Mouse (Mus musculus) limb, embryonic 13.5 days (tissue): ENCODE measurements around the gene Tapt1. TPM values are rescaled to one million over a fixed set of nuclear protein-coding genes. Genes with fewer than 3 reads are reported as not detected.
"Not testable (repeated sequence)": the region's sequence is repeated elsewhere in the genome, so short reads cannot be mapped to it uniquely, and the experiment has no call there.

Experiments
- ATAC-seq: fragments of 200-750 bp; cut with Nextera tagmentation; 2 replicates; pipeline ENCODE4 v1.8.0; 2017; ENCODE audit warnings: low read depth, moderate number of reproducible peaks, moderate TSS enrichment; ENCODE audit not compliant: low FRiP score
- H3K27ac ChIP-seq: fragments of 300-500 bp; sonication (generic); 2 replicates; pipeline ENCODE4 v1.5.1; 2015; ENCODE audit warnings: inconsistent platforms, mild to moderate bottlenecking, moderate library complexity
- H3K27me3 ChIP-seq: fragments of 300-500 bp; sonication (generic); 2 replicates; pipeline ENCODE4 v1.6.1; 2015; ENCODE audit warnings: mild to moderate bottlenecking, inconsistent platforms
- H3K36me3 ChIP-seq: fragments of 300-500 bp; sonication (generic); 2 replicates; pipeline ENCODE4 v1.6.1; 2015; ENCODE audit warnings: inconsistent platforms, mild to moderate bottlenecking, moderate library complexity
- H3K4me1 ChIP-seq: fragments of 300-500 bp; sonication (generic); 2 replicates; pipeline ENCODE4 v1.6.1; 2015; ENCODE audit warnings: inconsistent platforms
- H3K4me2 ChIP-seq: fragments of 300-500 bp; sonication (generic); replicated peaks from 2 replicates; pipeline ENCODE4 v1.6.1; 2015; ENCODE audit warnings: inconsistent platforms, mild to moderate bottlenecking, moderate library complexity
- H3K4me3 ChIP-seq: fragments of 300-500 bp; sonication (generic); 2 replicates; pipeline ENCODE4 v1.5.1; 2015; ENCODE audit warnings: moderate library complexity, mild to moderate bottlenecking, inconsistent platforms
- H3K9ac ChIP-seq: fragments of 300-500 bp; sonication (generic); 2 replicates; pipeline ENCODE4 v1.6.1; 2015; ENCODE audit warnings: mild to moderate bottlenecking, inconsistent platforms
- H3K9me3 ChIP-seq: fragments of 300-500 bp; sonication (generic); 2 replicates; pipeline ENCODE4 v1.6.1; 2016; ENCODE audit warnings: inconsistent platforms
- WGBS: fragments of 180-500 bp; shearing (Covaris S2); methylation state at CpG from one replicate; pipeline ENCODE4 v1.1.7; 2015; 5-methylcytosine and 5-hydroxymethylcytosine counted together
- polyA plus RNA-seq: library from polyadenylated mRNA; unstranded; fragments of >200 nt; fragmentation: Nextera tagmentation; extraction: Ambion mirVana; gene quantifications from 2 replicates; pipeline ENCODE4 v1.2.1, GENCODE M21; 2015

The Tapt1 gene
- polyA plus RNA-seq, 1 experiment from 2014 or later: 33.4 TPM

GRCm38 (mm10) chr5:44151327-44152051 is 74.9 kb downstream of the Tapt1 start:
- 62% methylated on average over 4 of the region's 4 CpGs for WGBS
- Histone ChIP-seq H3K9me3 (peaks cover 13% of the 10 kb centered on the region; the same call in 1 of the 2 replicates), H3K27me3 (no peaks in the 10 kb centered on the region), H3K4me2 (no peak overlapping the region), H3K27ac (no peak overlapping the region), H3K4me3 (no peak overlapping the region), H3K4me1 (0 out of 2 replicates have a peak, but pooled peaks cover 7% of the 10 kb centered on the region), H3K9ac (no peak overlapping the region), H3K36me3 (no peaks in the 10 kb centered on the region)
- ATAC-seq: peak; percentile 44

- H3K9me3 ChIP-seq: peaks cover 13% of the 10 kb centered on the region; the same call in 1 of the 2 replicates
- no peak overlapping the region for H3K4me3 ChIP-seq
- no peak overlapping the region for H3K4me2 ChIP-seq
- no peak for ATAC-seq
- no peak overlapping the region for H3K9ac ChIP-seq
- 77% methylated on average over 3 of the region's 3 CpGs for WGBS
- H3K27me3 ChIP-seq: 0 out of 2 replicates have a peak, but pooled peaks cover 2% of the 10 kb centered on the region
- no peak overlapping the region for H3K27ac ChIP-seq
- H3K36me3 ChIP-seq: no peaks in the 10 kb centered on the region
- 0 out of 2 replicates have a peak, but pooled peaks cover 7% of the 10 kb centered on the region for H3K4me1 ChIP-seq
Measured at GRCm38 (mm10) chr5:44147732-44148131, 78.7 kb downstream of the Tapt1 start.

- ATAC-seq: no peak
- Histone ChIP-seq H3K4me2 (no peak overlapping the region), H3K27ac (no peak overlapping the region), H3K4me3 (no peak overlapping the region), H3K27me3 (0 out of 2 replicates have a peak, but pooled peaks cover 2% of the 10 kb centered on the region), H3K9ac (no peak overlapping the region), H3K4me1 (0 out of 2 replicates have a peak, but pooled peaks cover 4% of the 10 kb centered on the region), H3K36me3 (no peaks in the 10 kb centered on the region), H3K9me3 (peaks cover 13% of the 10 kb centered on the region; the same call in 1 of the 2 replicates)
- WGBS: 79% methylated on average over 6 of the region's 6 CpGs
Measured at GRCm38 (mm10) chr5:44146437-44147332, 79.7 kb downstream of the Tapt1 start.

DNA sequence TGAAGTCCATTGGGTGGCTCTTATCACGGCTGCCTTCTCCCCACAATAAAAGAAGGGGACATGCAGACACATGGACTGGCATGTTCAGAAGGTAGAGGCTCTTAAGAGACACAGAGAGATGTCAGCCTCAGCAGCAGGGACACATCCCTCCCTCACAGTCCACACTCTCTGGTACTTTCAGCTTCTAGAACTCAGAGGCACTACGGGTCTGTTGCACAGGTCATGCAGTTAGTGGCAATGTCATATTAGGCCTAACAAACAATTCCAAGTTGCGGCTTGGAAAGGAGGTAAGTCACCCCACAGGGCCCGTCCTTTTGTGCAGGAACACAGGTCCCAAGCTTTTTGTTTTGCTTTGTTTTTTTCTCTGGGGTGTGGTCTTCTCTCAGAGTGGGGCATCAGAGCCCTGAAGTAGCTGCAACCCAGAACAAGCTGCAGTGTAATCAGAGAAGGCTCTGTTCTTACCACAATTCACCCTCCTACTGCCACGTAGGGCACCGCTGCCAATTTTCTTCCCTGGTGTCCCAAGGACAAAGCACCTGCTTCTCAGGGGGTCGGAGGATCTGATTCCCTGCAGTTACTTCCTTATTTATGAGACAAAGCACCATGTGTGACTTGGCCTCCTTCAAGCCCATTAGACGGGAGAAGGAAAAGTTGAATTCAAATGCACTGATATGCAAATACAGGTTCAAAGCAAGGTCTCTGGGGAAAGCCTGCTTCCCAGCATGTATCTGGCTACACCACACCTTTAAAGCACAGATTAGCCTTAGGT is 82.8 kb downstream of the Tapt1 start:
- no peak overlapping the region for H3K27ac ChIP-seq
- H3K4me3 ChIP-seq: no peak overlapping the region
- H3K9me3 ChIP-seq: no peaks in the 10 kb centered on the region
- H3K36me3 ChIP-seq: no peaks in the 10 kb centered on the region
- 0 out of 2 replicates have a peak, but pooled peaks cover 2% of the 10 kb centered on the region for H3K27me3 ChIP-seq
- ATAC-seq: no peak
- H3K4me2 ChIP-seq: no peak overlapping the region
- WGBS: 47% methylated on average over 8 of the region's 8 CpGs
- no peaks in the 10 kb centered on the region for H3K4me1 ChIP-seq
- no peak overlapping the region for H3K9ac ChIP-seq

DNA sequence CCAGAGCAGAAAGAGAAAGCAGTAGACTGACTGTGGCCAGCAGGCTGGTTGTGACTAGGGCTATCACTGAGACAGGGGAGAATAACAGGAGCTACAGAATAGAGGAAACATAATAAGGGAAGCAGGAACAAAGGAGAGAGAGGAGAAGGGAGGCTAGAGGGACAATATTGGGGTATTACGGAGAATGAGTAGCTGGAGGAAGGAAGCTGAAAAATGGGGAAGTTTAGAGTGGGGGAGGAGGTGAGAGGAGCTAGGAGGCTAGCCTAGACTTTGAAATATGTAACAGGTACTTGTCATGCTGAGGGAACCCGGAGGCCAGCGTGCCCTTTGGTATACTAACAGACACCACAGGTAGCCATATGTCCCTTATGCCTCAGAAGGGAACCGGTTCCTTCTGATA is 98.9 kb downstream of the Tapt1 start:
- H3K36me3 ChIP-seq: no peaks in the 10 kb centered on the region
- no peak overlapping the region for H3K4me2 ChIP-seq
- H3K9ac ChIP-seq: no peak overlapping the region
- no peaks in the 10 kb centered on the region for H3K27me3 ChIP-seq
- no peak overlapping the region for H3K4me3 ChIP-seq
- H3K4me1 ChIP-seq: no peaks in the 10 kb centered on the region
- WGBS: 73% methylated on average over 4 of the region's 4 CpGs
- 0 out of 2 replicates have a peak, but pooled peaks cover 5% of the 10 kb centered on the region for H3K9me3 ChIP-seq
- no peak overlapping the region for H3K27ac ChIP-seq
- ATAC-seq: no peak

DNA sequence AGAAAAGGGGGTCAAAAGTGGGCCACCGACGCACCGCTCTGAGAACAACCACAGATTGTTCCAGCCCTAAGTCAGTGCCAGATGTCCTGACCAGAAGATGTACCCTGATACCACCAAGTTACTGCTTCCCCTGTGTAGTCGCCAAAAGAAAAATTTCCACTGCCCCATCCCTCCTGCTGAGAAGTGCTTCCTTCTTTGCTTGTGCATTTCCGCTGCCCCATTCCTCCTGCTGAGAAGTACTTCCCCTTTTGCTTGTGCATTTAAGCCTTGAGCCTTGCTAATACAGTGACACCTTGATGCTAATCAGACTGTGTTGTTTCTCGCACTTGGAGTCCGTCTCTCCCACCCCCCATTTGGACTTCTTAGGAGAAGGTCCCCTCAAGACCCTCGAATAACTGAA is 99.9 kb downstream of the Tapt1 start:
- not testable (repeated sequence) for H3K27ac ChIP-seq, ATAC-seq, H3K4me2 ChIP-seq, H3K36me3 ChIP-seq, H3K4me1 ChIP-seq, H3K4me3 ChIP-seq, H3K9ac ChIP-seq, H3K9me3 ChIP-seq, H3K27me3 ChIP-seq
- 91% methylated on average over 8 of the region's 8 CpGs for WGBS

Other genes with a start within 250 kb of the Tapt1 start
- 14.3 and 17.9 TPM in 2 replicates for gene Fgfbp1, start 244.8 kb downstream of the Tapt1 start, polyA plus RNA-seq
- 57.1 and 62.7 TPM in 2 replicates for gene Prom1, start 124.6 kb downstream of the Tapt1 start, polyA plus RNA-seq